ENCODE assay signal across 12 mouse cellular contexts in genomic region chr9:66506424-66506823, GRCm38 (mm10). TPM values are rescaled to one million over a fixed set of nuclear protein-coding genes. Genes with fewer than 3 reads are reported as not detected.
DNase-seq lines count a peak whose midpoint lies in the region; ATAC-seq lines count a peak whose summit lies in the region.
"Had no signal": no experiment of that assay in that cellular context is flagged by ENCODE, and none has a peak within 500 bp of the region (broad histone marks: within the 10 kb centered on the region; RNA-seq: fewer than 3 reads in every experiment).

No protein-coding gene starts in this region.

- peaks cover 79% of the 10 kb centered on the region for H3K4me1 ChIP-seq in midbrain, embryonic 10.5 days
- H3K4me1 ChIP-seq in midbrain, embryonic 15.5 days = peaks cover 12% of the 10 kb centered on the region
- H3K4me1 ChIP-seq in forebrain, embryonic 16.5 days (replicated peaks; ENCODE audit: control insufficient read depth, insufficient read depth, low read length) = peaks cover 28% of the 10 kb centered on the region
- H3K4me1 ChIP-seq in liver, embryonic 12.5 days = peaks cover 89% of the 10 kb centered on the region
- H3K4me1 ChIP-seq in neural tube, embryonic 15.5 days = peaks cover 12% of the 10 kb centered on the region

- H3K4me3 ChIP-seq in midbrain, embryonic 10.5 days = peak overlapping the region; percentile 3; the same call in 1 of the 2 replicates
- H3K4me3 ChIP-seq in midbrain, embryonic 15.5 days = no peak overlapping the region
- H3K4me3 ChIP-seq in forebrain, embryonic 16.5 days (replicated peaks; ENCODE audit: low read length) = no peak overlapping the region
- H3K4me3 ChIP-seq in liver, embryonic 12.5 days = no peak overlapping the region
- no peak overlapping the region for H3K4me3 ChIP-seq in neural tube, embryonic 15.5 days (replicated peaks)

- ATAC-seq in midbrain, embryonic 15.5 days (replicated peaks) = no peak
- ATAC-seq in forebrain, embryonic 16.5 days = no peak
- ATAC-seq in liver, embryonic 12.5 days = no peak
- no peak for ATAC-seq in neural tube, embryonic 15.5 days (ENCODE audit: low FRiP score)

- H3K27me3 ChIP-seq in midbrain, embryonic 10.5 days (ENCODE audit: low read depth, poor library complexity, severe bottlenecking) = no peaks in the 10 kb centered on the region
- no peaks in the 10 kb centered on the region for H3K27me3 ChIP-seq in midbrain, embryonic 15.5 days (replicated peaks)
- H3K27me3 ChIP-seq in forebrain, embryonic 16.5 days (replicated peaks; ENCODE audit: control insufficient read depth, insufficient read depth, low read length) = no peaks in the 10 kb centered on the region
- no peaks in the 10 kb centered on the region for H3K27me3 ChIP-seq in liver, embryonic 12.5 days (replicated peaks)
- H3K27me3 ChIP-seq in neural tube, embryonic 15.5 days (replicated peaks) = no peaks in the 10 kb centered on the region

- intact Hi-C loops in heart, postnatal 36 days (cut with DNase I) = no loop called here
- intact Hi-C loops in left cerebral cortex, postnatal 10 days (cut with DNase I) = no loop called here

- peaks cover 76% of the 10 kb centered on the region for H3K36me3 ChIP-seq in midbrain, embryonic 10.5 days
- peaks cover 45% of the 10 kb centered on the region for H3K36me3 ChIP-seq in midbrain, embryonic 15.5 days (replicated peaks)
- H3K36me3 ChIP-seq in forebrain, embryonic 16.5 days (ENCODE audit: control insufficient read depth, insufficient read depth) = peaks cover 31% of the 10 kb centered on the region
- peaks cover 87% of the 10 kb centered on the region for H3K36me3 ChIP-seq in liver, embryonic 12.5 days
- peaks cover 73% of the 10 kb centered on the region for H3K36me3 ChIP-seq in neural tube, embryonic 15.5 days

- DNase-seq in midbrain, embryonic 10.5 days (ENCODE audit: low spot score) = no peak
- no peak for DNase-seq in heart, postnatal 36 days
- no peak for DNase-seq in left cerebral cortex, postnatal 10 days (ENCODE audit: extremely low spot score in 1 of 2, low spot score in 2 of 2)
- DNase-seq: cerebellum, postnatal 14 days; gastrocnemius, postnatal 10 days; lung, embryonic 14.5 days; right cerebral cortex, postnatal 14 days; thymus, postnatal 36 days had no signal

- H3K27ac ChIP-seq in midbrain, embryonic 10.5 days (replicated peaks) = peak overlapping the region; percentile 72
- H3K27ac ChIP-seq in midbrain, embryonic 15.5 days = no peak overlapping the region; the same call in 1 of the 2 replicates
- H3K27ac ChIP-seq in forebrain, embryonic 16.5 days (ENCODE audit: low read length) = peak overlapping the region; percentile 78
- H3K27ac ChIP-seq in liver, embryonic 12.5 days = peak overlapping the region; percentile 96
- H3K27ac ChIP-seq in neural tube, embryonic 15.5 days (replicated peaks) = peak overlapping the region; percentile 14; the same call in 1 of the 2 replicates

- H3K9me3 ChIP-seq in midbrain, embryonic 10.5 days (replicated peaks) = no peaks in the 10 kb centered on the region
- H3K9me3 ChIP-seq in midbrain, embryonic 15.5 days = no peaks in the 10 kb centered on the region
- no peaks in the 10 kb centered on the region for H3K9me3 ChIP-seq in forebrain, embryonic 16.5 days (ENCODE audit: control insufficient read depth, low read length)
- no peaks in the 10 kb centered on the region for H3K9me3 ChIP-seq in liver, embryonic 12.5 days (replicated peaks)
- H3K9me3 ChIP-seq in neural tube, embryonic 15.5 days (replicated peaks) = no peaks in the 10 kb centered on the region

- H3K9ac ChIP-seq in midbrain, embryonic 15.5 days = no peak overlapping the region
- H3K9ac ChIP-seq in forebrain, embryonic 16.5 days (replicated peaks; ENCODE audit: low read depth, low read length) = no peak overlapping the region
- peak overlapping the region; percentile 61 for H3K9ac ChIP-seq in liver, embryonic 12.5 days
- no peak overlapping the region for H3K9ac ChIP-seq in neural tube, embryonic 15.5 days (replicated peaks)
- H3K9ac ChIP-seq: lung, embryonic 14.5 days had no signal

- no peak overlapping the region for H3K4me2 ChIP-seq in midbrain, embryonic 15.5 days
- no peak overlapping the region for H3K4me2 ChIP-seq in forebrain, embryonic 16.5 days (ENCODE audit: low read length)
- peak overlapping the region; percentile 65 for H3K4me2 ChIP-seq in liver, embryonic 12.5 days
- no peak overlapping the region for H3K4me2 ChIP-seq in neural tube, embryonic 15.5 days
- H3K4me2 ChIP-seq: lung, embryonic 14.5 days had no signal

RNA-seq across cellular contexts. Expression of gene Fbxl22, which starts 8.0 kb away (rescaled TPM):
- 1.5 TPM in 2 replicates for polyA plus RNA-seq in midbrain, embryonic 10.5 days (2016; fragmentation: Nextera tagmentation; extraction: Ambion mirVana)
- polyA plus RNA-seq in midbrain, embryonic 15.5 days (2015; fragmentation: Nextera tagmentation; extraction: Ambion mirVana) = 1.0 and 1.2 TPM in 2 replicates
- polyA plus RNA-seq in forebrain, embryonic 16.5 days (2015; fragmentation: Nextera tagmentation; extraction: Ambion mirVana) = 1.3 and 1.8 TPM in 2 replicates
- polyA plus RNA-seq in liver, embryonic 12.5 days (2016; fragmentation: Nextera tagmentation; extraction: Ambion mirVana) = 0.64 and 0.77 TPM in 2 replicates
- polyA plus RNA-seq in neural tube, embryonic 15.5 days (2015; fragmentation: Nextera tagmentation; extraction: Ambion mirVana) = 1.4 and 2.9 TPM in 2 replicates
- total RNA-seq in heart, postnatal 36 days (2021) = 10 to 100 TPM; 28.1 to 33.0 TPM
- total RNA-seq in left cerebral cortex, postnatal 10 days (2021) = under 1 TPM; 0.28 to 0.36 TPM
